Mouse (Mus musculus): ENCODE measurements around the gene Atp5e.

DNA sequence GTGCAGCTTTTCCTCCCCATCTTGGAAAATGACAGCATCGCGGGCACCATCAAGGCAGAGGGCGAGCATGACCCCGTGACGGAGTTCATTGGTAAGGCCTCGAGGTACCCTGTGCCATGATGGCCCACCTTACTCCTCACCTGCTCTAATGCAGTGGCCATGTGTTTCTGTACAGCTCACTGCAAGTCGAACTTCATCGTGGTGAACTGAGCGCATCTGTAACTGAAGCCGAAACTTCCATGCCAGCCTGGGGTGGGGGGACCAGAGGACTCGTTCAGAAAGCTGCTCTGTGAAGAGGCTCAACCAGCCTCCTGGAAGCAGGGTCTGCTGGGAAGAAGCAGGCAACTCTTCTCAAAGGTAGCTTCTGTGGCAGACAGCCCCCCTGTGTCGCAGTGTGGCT, 37.0 kb downstream of the Atp5e start:
- TF ChIP-seq POLR2A (IDR thresholded peaks at IDR 0.05; ENCODE audit: low read depth, low read length): no peak
- no peak for TF ChIP-seq CTCF (conservative IDR thresholded peaks at IDR 0.05; ENCODE audit: insufficient read depth, insufficient read length, low read depth, low read length)

Measured in kidney, adult 2 months (tissue).